Mouse (Mus musculus) ES-Bruce4 (cell line): ENCODE measurements at regions not wholly inside any gene's neighbourhood (a gene's known extent, or its start where the extent isn't known, plus 50 kb on each side); places are given as distances from the start of the nearest gene placed in this dataset.

ENCODE experiments used
- CTCF ChIP-seq: IDR thresholded peaks from one replicate; pipeline ENCODE4 v1.8.1; 2011; ENCODE audit warnings: low read depth, low read length
- EP300 ChIP-seq: IDR thresholded peaks from 2 replicates; pipeline ENCODE4 v1.6.1; 2011; ENCODE audit warnings: low read depth, low read length; ENCODE audit not compliant: insufficient read depth
- POLR2A ChIP-seq: IDR thresholded peaks from one replicate; pipeline ENCODE4 v1.8.1; 2011; ENCODE audit warnings: low read length; ENCODE audit not compliant: insufficient read depth

DNA sequence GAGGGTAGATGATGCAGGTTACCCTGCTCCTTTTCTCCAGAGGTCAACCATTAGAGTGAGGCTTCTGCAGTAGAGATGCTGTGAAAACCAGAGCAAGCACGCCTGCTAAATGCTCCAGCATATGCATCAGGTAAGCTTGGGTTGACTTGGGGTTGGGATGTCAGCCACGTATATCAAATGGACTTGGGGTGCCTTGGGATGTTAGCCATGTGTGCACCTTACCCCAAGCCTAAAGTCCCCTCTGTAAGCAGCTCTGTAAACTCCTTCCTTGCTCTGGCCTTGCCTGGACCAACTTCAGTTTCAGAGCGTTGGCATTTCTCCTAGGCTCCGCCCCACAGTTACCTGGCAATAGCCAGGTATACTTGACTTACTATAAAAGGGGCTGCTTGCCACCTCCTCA is 155.3 kb upstream of the Tmtc1 start:
- no peak for TF ChIP-seq POLR2A
- TF ChIP-seq CTCF: no peak
- TF ChIP-seq EP300: no peak
